10 mouse cellular contexts compared by ENCODE assay signal in genomic region chr7:126277536-126278295, GRCm38 (mm10). TPM values are rescaled to one million over a fixed set of nuclear protein-coding genes. Genes with fewer than 3 reads are reported as not detected.
A peak's percentile ranks its signal among the peaks of the same experiment; 100 is the strongest.
DNase-seq lines count a peak whose midpoint lies in the region; ATAC-seq and TF ChIP-seq lines count a peak whose summit lies in the region.
"Had no signal": no experiment of that assay in that cellular context is flagged by ENCODE, and none has a peak within 500 bp of the region (broad histone marks: within the 10 kb centered on the region; RNA-seq: fewer than 3 reads in every experiment).

No protein-coding gene starts in this region.

- peak overlapping the region; percentile 20; the same call in 1 of the 2 replicates for H3K27ac ChIP-seq in hindbrain, postnatal 0 days
- peak overlapping the region; percentile 39; the same call in 1 of the 2 replicates for H3K27ac ChIP-seq in midbrain, embryonic 10.5 days (replicated peaks)
- H3K27ac ChIP-seq: liver, embryonic 14.5 days had no signal

- peaks cover 41% of the 10 kb centered on the region for H3K4me1 ChIP-seq in hindbrain, postnatal 0 days (ENCODE audit: insufficient read depth, low read length)
- peaks cover 65% of the 10 kb centered on the region for H3K4me1 ChIP-seq in midbrain, embryonic 10.5 days

- peak overlapping the region; percentile 8; the same call in 1 of the 2 replicates for H3K4me3 ChIP-seq in hindbrain, postnatal 0 days (ENCODE audit: low read length)
- H3K4me3 ChIP-seq in midbrain, embryonic 10.5 days, result peak overlapping the region; percentile 100
- H3K4me3 ChIP-seq: myocyte had no signal

- peak; percentile 58 to 59 for DNase-seq in cerebellum, adult 18-20 months
- DNase-seq in cerebellum, adult 9-10 months, result no peak
- peak; percentile 37 for DNase-seq in brain, embryonic 14.5 days (ENCODE audit: low read depth)
- no peak for DNase-seq in hindbrain, postnatal 0 days (ENCODE audit: low spot score)
- DNase-seq in midbrain, embryonic 10.5 days (ENCODE audit: low spot score), result no peak
- DNase-seq in heart, postnatal 10 days, result no peak
- DNase-seq in right cerebral cortex, postnatal 36 days (ENCODE audit: low spot score in 2 of 2), result no peak

- H3K9ac ChIP-seq in hindbrain, postnatal 0 days (replicated peaks; ENCODE audit: low read length), result 0 out of 2 replicates have a peak overlapping the region, but pooled peaks have one; percentile 6
- H3K9ac ChIP-seq: liver, embryonic 14.5 days had no signal

- no peak for TF ChIP-seq CTCF in brain, embryonic 14.5 days (IDR thresholded peaks at IDR 0.05; ENCODE audit: borderline replicate concordance, extremely low read depth, insufficient read depth, insufficient read length)
- no peak for TF ChIP-seq CTCF in hindbrain, postnatal 0 days (IDR thresholded peaks at IDR 0.05; ENCODE audit: low read depth)

- H3K27me3 ChIP-seq in hindbrain, postnatal 0 days (ENCODE audit: insufficient read depth, low read length), result no peaks in the 10 kb centered on the region
- H3K27me3 ChIP-seq in midbrain, embryonic 10.5 days (ENCODE audit: low read depth, poor library complexity, severe bottlenecking), result no peaks in the 10 kb centered on the region

- H3K36me3 ChIP-seq in hindbrain, postnatal 0 days (ENCODE audit: insufficient read depth, low read length), result no peaks in the 10 kb centered on the region; the same call in 1 of the 2 replicates
- peaks cover 87% of the 10 kb centered on the region for H3K36me3 ChIP-seq in midbrain, embryonic 10.5 days

- WGBS in hindbrain, postnatal 0 days, result 32% methylated on average over 22 of the region's 22 CpGs
- 58% methylated on average over 22 of the region's 22 CpGs for WGBS in midbrain, embryonic 10.5 days

- intact Hi-C loops in heart, postnatal 10 days (cut with DNase I), result loop anchor here (2.0 kb wide), 1 partner anchor 47 kb away; no protein-coding TSS in a partner anchor

- no peak for ATAC-seq in hindbrain, postnatal 0 days
- ATAC-seq in activated CD4-positive, CD25-positive, alpha-beta regulatory T cell, adult 4 months, result no peak

- no peaks in the 10 kb centered on the region for H3K9me3 ChIP-seq in hindbrain, postnatal 0 days (ENCODE audit: low read length)
- no peaks in the 10 kb centered on the region for H3K9me3 ChIP-seq in midbrain, embryonic 10.5 days (replicated peaks)

- TF ChIP-seq POLR2A in brain, embryonic 14.5 days (IDR thresholded peaks at IDR 0.05; ENCODE audit: borderline replicate concordance, extremely low read depth, insufficient read depth, insufficient read length, poor library complexity, severe bottlenecking), result no peak

- H3K4me2 ChIP-seq in hindbrain, postnatal 0 days (ENCODE audit: low read depth, low read length), result peak overlapping the region; percentile 83

RNA-seq across cellular contexts. Expression of gene Sbk1, which starts 5.3 kb away (rescaled TPM):
- 423 and 518 TPM in 2 replicates for polyA plus RNA-seq in brain, embryonic 14.5 days (2012; rRNA removed)
- 530 and 565 TPM in 2 replicates for total RNA-seq in hindbrain, postnatal 0 days (2014; rRNA removed)
- 138 and 161 TPM in 2 replicates for polyA plus RNA-seq in hindbrain, postnatal 0 days (2015; fragmentation: Nextera tagmentation; extraction: Ambion mirVana)
- 91.5 and 129 TPM in 2 replicates for polyA plus RNA-seq in midbrain, embryonic 10.5 days (2016; fragmentation: Nextera tagmentation; extraction: Ambion mirVana)
- 10 to 100 TPM; 68.7 to 77.1 TPM for total RNA-seq in heart, postnatal 10 days (2021)
- polyA plus RNA-seq in activated CD4-positive, CD25-positive, alpha-beta regulatory T cell, adult 4 months (2017; shearing (Covaris generic)), result 1 to 10 TPM; 4.1 to 5.6 TPM

Comparison
In these comparisons a context has a peak if more than half of its experiments do, and no peak if none do; other contexts are left out.
1. DNase-seq: peak in cerebellum, adult 18-20 months (2 of 2) and brain, embryonic 14.5 days (single experiment); none in cerebellum, adult 9-10 months (single experiment), hindbrain, postnatal 0 days (single experiment), midbrain, embryonic 10.5 days (single experiment), heart, postnatal 10 days (0 of 2) and right cerebral cortex, postnatal 36 days (0 of 2).
2. RNA of gene Sbk1, which starts 5.3 kb away (polyA plus RNA-seq): 423 to 518 TPM in brain, embryonic 14.5 days, 138 to 161 TPM in hindbrain, postnatal 0 days and 91.5 to 129 TPM in midbrain, embryonic 10.5 days; 4.1 to 5.6 TPM in activated CD4-positive, CD25-positive, alpha-beta regulatory T cell, adult 4 months; every median in the first group is over 10 times any median in the second.